Mouse (Mus musculus) stomach, embryonic 14.5 days (tissue): ENCODE results near the gene Pld5. TPM values are rescaled to one million over a fixed set of nuclear protein-coding genes. Genes with fewer than 3 reads are reported as not detected.

Source experiments
- ATAC-seq: fragments of 200-750 bp; cut with Nextera tagmentation; 2 replicates; pipeline ENCODE4 v1.8.0; 2017; ENCODE audit warnings: low read depth, moderate TSS enrichment; ENCODE audit not compliant: insufficient number of reproducible peaks, insufficient read depth, low FRiP score
- H3K27ac ChIP-seq: fragments of 300-500 bp; sonication (generic); 2 replicates; pipeline ENCODE4 v1.5.1; 2014; ENCODE audit warnings: mild to moderate bottlenecking, low read length, moderate library complexity, mixed read lengths
- H3K27me3 ChIP-seq: fragments of 300-500 bp; sonication (generic); 2 replicates; pipeline ENCODE4 v1.6.1; 2014; ENCODE audit warnings: low read length, control low read depth, mixed read lengths; ENCODE audit not compliant: control insufficient read depth, insufficient read depth
- H3K36me3 ChIP-seq: fragments of 300-500 bp; sonication (generic); 2 replicates; pipeline ENCODE4 v1.6.1; 2014; ENCODE audit warnings: mild to moderate bottlenecking, control low read depth, low read length, moderate library complexity, mixed read lengths; ENCODE audit not compliant: control insufficient read depth, insufficient read depth
- H3K4me1 ChIP-seq: fragments of 300-500 bp; sonication (generic); 2 replicates; pipeline ENCODE4 v1.6.1; 2014; ENCODE audit warnings: low read length, control low read depth, mixed read lengths; ENCODE audit not compliant: control insufficient read depth, insufficient read depth
- H3K4me2 ChIP-seq: fragments of 300-500 bp; sonication (generic); replicated peaks from 2 replicates; pipeline ENCODE4 v1.6.1; 2014; ENCODE audit warnings: low read depth, low read length, control low read depth
- H3K4me3 ChIP-seq: fragments of 300-500 bp; sonication (generic); 2 replicates; pipeline ENCODE4 v1.5.1; 2014; ENCODE audit warnings: low read depth, low read length, control low read depth
- H3K9ac ChIP-seq: fragments of 300-500 bp; sonication (generic); replicated peaks from 2 replicates; pipeline ENCODE4 v1.6.1; 2014; ENCODE audit warnings: low read depth, mild to moderate bottlenecking, control low read depth, low read length, moderate library complexity, mixed read lengths
- H3K9me3 ChIP-seq: fragments of 300-500 bp; sonication (generic); 2 replicates; pipeline ENCODE4 v1.6.1; 2016; ENCODE audit warnings: low read depth, low read length, control low read depth; ENCODE audit not compliant: control insufficient read depth
- WGBS: fragments of 180-500 bp; shearing (Covaris S2); extraction: QIAGEN DNeasy Blood & Tissue Kit; methylation state at CpG from one replicate; pipeline ENCODE4 v1.1.7; 2014; 5-methylcytosine and 5-hydroxymethylcytosine counted together
- polyA plus RNA-seq: library from polyadenylated mRNA; unstranded; fragments of >200 nt; fragmentation: Nextera tagmentation; extraction: Ambion mirVana; gene quantifications from 2 replicates; pipeline ENCODE4 v1.2.1, GENCODE M21; 2014

The Pld5 gene
- polyA plus RNA-seq, 1 experiment from 2014 or later = 1.2 TPM

- no peaks in the 10 kb centered on the region for H3K9me3 ChIP-seq
- no peaks in the 10 kb centered on the region for H3K4me1 ChIP-seq
- no peak overlapping the region for H3K27ac ChIP-seq
- ATAC-seq = no peak
- no peak overlapping the region for H3K4me3 ChIP-seq
- H3K36me3 ChIP-seq = no peaks in the 10 kb centered on the region
- WGBS = 74% methylated on average over 1 of the region's 1 CpGs
- no peaks in the 10 kb centered on the region for H3K27me3 ChIP-seq
- H3K9ac ChIP-seq = no peak overlapping the region
- H3K4me2 ChIP-seq = no peak overlapping the region
Measured at GRCm38 (mm10) chr1:176024501-176024900, 250.6 kb downstream of the Pld5 start.

GRCm38 (mm10) chr1:176018523-176018922, 256.6 kb downstream of the Pld5 start:
- Histone ChIP-seq H3K9me3 (no peaks in the 10 kb centered on the region), H3K9ac (no peak overlapping the region), H3K4me3 (no peak overlapping the region), H3K4me1 (no peaks in the 10 kb centered on the region), H3K4me2 (no peak overlapping the region), H3K27ac (no peak overlapping the region), H3K36me3 (no peaks in the 10 kb centered on the region), H3K27me3 (no peaks in the 10 kb centered on the region)
- WGBS = 85% methylated on average over 3 of the region's 3 CpGs
- ATAC-seq = no peak

GRCm38 (mm10) chr1:176016076-176016475, 259.0 kb downstream of the Pld5 start:
- Histone ChIP-seq H3K9ac (no peak overlapping the region), H3K27ac (no peak overlapping the region), H3K4me2 (no peak overlapping the region), H3K4me1 (no peaks in the 10 kb centered on the region), H3K36me3 (no peaks in the 10 kb centered on the region), H3K4me3 (no peak overlapping the region), H3K27me3 (no peaks in the 10 kb centered on the region), H3K9me3 (no peaks in the 10 kb centered on the region)
- WGBS = 69% methylated on average over 3 of the region's 3 CpGs
- ATAC-seq = no peak

GRCm38 (mm10) chr1:176013497-176014268, 261.4 kb downstream of the Pld5 start:
- no peak for ATAC-seq
- H3K36me3 ChIP-seq = no peaks in the 10 kb centered on the region
- 31% methylated on average over 3 of the region's 3 CpGs for WGBS

GRCm38 (mm10) chr1:176011535-176011934, 263.6 kb downstream of the Pld5 start:
- ATAC-seq = no peak
- Histone ChIP-seq H3K4me1 (no peaks in the 10 kb centered on the region), H3K9me3 (no peaks in the 10 kb centered on the region), H3K9ac (no peak overlapping the region), H3K4me2 (no peak overlapping the region), H3K27ac (no peak overlapping the region), H3K27me3 (no peaks in the 10 kb centered on the region), H3K4me3 (no peak overlapping the region), H3K36me3 (no peaks in the 10 kb centered on the region)

More at GRCm38 (mm10) chr1:176013497-176014268, 261.4 kb downstream of the Pld5 start:
- H3K9me3 ChIP-seq = no peaks in the 10 kb centered on the region
- H3K4me2 ChIP-seq = no peak overlapping the region
- H3K9ac ChIP-seq = no peak overlapping the region
- H3K4me1 ChIP-seq = no peaks in the 10 kb centered on the region
- H3K4me3 ChIP-seq = no peak overlapping the region
- no peak overlapping the region for H3K27ac ChIP-seq
- H3K27me3 ChIP-seq = no peaks in the 10 kb centered on the region

GRCm38 (mm10) chr1:176011072-176011471, 264.0 kb downstream of the Pld5 start:
- H3K27me3 ChIP-seq = no peaks in the 10 kb centered on the region
- no peaks in the 10 kb centered on the region for H3K4me1 ChIP-seq
- H3K4me3 ChIP-seq = no peak overlapping the region
- no peaks in the 10 kb centered on the region for H3K36me3 ChIP-seq
- H3K27ac ChIP-seq = no peak overlapping the region
- no peak overlapping the region for H3K9ac ChIP-seq
- H3K4me2 ChIP-seq = no peak overlapping the region
- ATAC-seq = no peak
- H3K9me3 ChIP-seq = no peaks in the 10 kb centered on the region

GRCm38 (mm10) chr1:176008411-176008810, 266.7 kb downstream of the Pld5 start:
- no peaks in the 10 kb centered on the region for H3K9me3 ChIP-seq
- H3K36me3 ChIP-seq = no peaks in the 10 kb centered on the region
- H3K4me1 ChIP-seq = no peaks in the 10 kb centered on the region
- ATAC-seq = no peak
- H3K9ac ChIP-seq = no peak overlapping the region
- no peak overlapping the region for H3K4me2 ChIP-seq
- 82% methylated on average over 2 of the region's 2 CpGs for WGBS
- H3K4me3 ChIP-seq = no peak overlapping the region
- no peak overlapping the region for H3K27ac ChIP-seq
- no peaks in the 10 kb centered on the region for H3K27me3 ChIP-seq

GRCm38 (mm10) chr1:176000599-176000998, 274.5 kb downstream of the Pld5 start:
- Histone ChIP-seq H3K9me3 (no peaks in the 10 kb centered on the region), H3K27me3 (no peaks in the 10 kb centered on the region), H3K36me3 (no peaks in the 10 kb centered on the region), H3K9ac (no peak overlapping the region), H3K4me2 (no peak overlapping the region), H3K27ac (no peak overlapping the region), H3K4me3 (no peak overlapping the region), H3K4me1 (no peaks in the 10 kb centered on the region)
- 27% methylated on average over 5 of the region's 5 CpGs for WGBS
- no peak for ATAC-seq

GRCm38 (mm10) chr1:175997076-175997651, 277.9 kb downstream of the Pld5 start:
- Histone ChIP-seq H3K36me3 (no peaks in the 10 kb centered on the region), H3K27ac (no peak overlapping the region), H3K27me3 (no peaks in the 10 kb centered on the region), H3K9ac (no peak overlapping the region), H3K4me3 (no peak overlapping the region), H3K4me2 (no peak overlapping the region), H3K9me3 (no peaks in the 10 kb centered on the region), H3K4me1 (no peaks in the 10 kb centered on the region)
- WGBS = 71% methylated on average over 7 of the region's 7 CpGs
- no peak for ATAC-seq
